Mouse (Mus musculus) heart, postnatal 36 days (tissue): ENCODE data around the gene Vamp5. TPM values are rescaled to one million over a fixed set of nuclear protein-coding genes. Genes with fewer than 3 reads are reported as not detected.

Source experiments
- DNase-seq, 2 experiments: peaks; one replicate each; pipeline ENCODE4 v3.0.0; 2021 to 2022
- intact Hi-C: fragments of 180-260 bp; cut with DNase I; formaldehyde crosslinking; loops from one replicate; pipeline ENCODE4 v1.15.1; 2025
- total RNA-seq, 2 experiments: library from RNA; stranded (reverse); gene quantifications; 2 replicates each; pipeline ENCODE4 v1.2.3; 2021

Gene Vamp5
- total RNA-seq, 2 experiments from 2014 or later: 67.4 to 72.6 TPM

GRCm38 (mm10) chr6:72369557-72369956, 10.7 kb downstream of the Vamp5 start:
- no peak for DNase-seq
- intact Hi-C loops: no loop called here

GRCm38 (mm10) chr6:72367460-72367974, 12.8 kb downstream of the Vamp5 start:
- DNase-seq: no peak
- intact Hi-C loops: no loop called here

GRCm38 (mm10) chr6:72366844-72367443, 13.3 kb downstream of the Vamp5 start, which contains the start of gene Rnf181:
Rnf181 (minus strand) TSS chr6:72366956.
- no peak for DNase-seq
- intact Hi-C loops: no loop called here

GRCm38 (mm10) chr6:72366304-72366703, 14.0 kb downstream of the Vamp5 start:
- intact Hi-C loops: no loop called here

GRCm38 (mm10) chr6:72364985-72365384, 15.3 kb downstream of the Vamp5 start:
- DNase-seq: no peak
- intact Hi-C loops: no loop called here

More at GRCm38 (mm10) chr6:72366304-72366703, 14.0 kb downstream of the Vamp5 start:
- DNase-seq: no peak

- intact Hi-C loops: no loop called here
- DNase-seq: no peak
Measured at GRCm38 (mm10) chr6:72364009-72364408, 16.3 kb downstream of the Vamp5 start.

GRCm38 (mm10) chr6:72362132-72363028, 17.9 kb downstream of the Vamp5 start:
- DNase-seq: peak; percentile 92 to 94
- intact Hi-C loops: loop anchor here (2.0 kb wide), 2 partner anchors 16 to 44 kb away; no protein-coding TSS in a partner anchor

- intact Hi-C loops: no loop called here
- DNase-seq: no peak
Measured at GRCm38 (mm10) chr6:72361121-72361551, 19.1 kb downstream of the Vamp5 start.

- no peak for DNase-seq
- intact Hi-C loops: no loop called here
Measured at GRCm38 (mm10) chr6:72360599-72360935, 19.7 kb downstream of the Vamp5 start.

- DNase-seq: no peak
- intact Hi-C loops: no loop called here
Measured at GRCm38 (mm10) chr6:72359891-72360598, 20.2 kb downstream of the Vamp5 start.

- intact Hi-C loops: no loop called here
- DNase-seq: no peak
Measured at GRCm38 (mm10) chr6:72359343-72359742, 20.9 kb downstream of the Vamp5 start.

- intact Hi-C loops: no loop called here
- no peak for DNase-seq
Measured at GRCm38 (mm10) chr6:72358086-72358764, 22.0 kb downstream of the Vamp5 start.

GRCm38 (mm10) chr6:72357164-72358079, 22.8 kb downstream of the Vamp5 start:
- DNase-seq: no peak
- intact Hi-C loops: no loop called here

- DNase-seq: no peak
- intact Hi-C loops: no loop called here
Measured at GRCm38 (mm10) chr6:72356001-72356532, 24.2 kb downstream of the Vamp5 start.

- intact Hi-C loops: no loop called here
- DNase-seq: peak; percentile 82 to 86
Measured at GRCm38 (mm10) chr6:72355066-72355911, 25.0 kb downstream of the Vamp5 start, which contains the start of gene Tmem150a. Tmem150a (plus strand) TSS chr6:72355447.

- intact Hi-C loops: no loop called here
- DNase-seq: no peak
Measured at GRCm38 (mm10) chr6:72354025-72354424, 26.2 kb downstream of the Vamp5 start.

- intact Hi-C loops: no loop called here
- DNase-seq: no peak
Measured at GRCm38 (mm10) chr6:72352636-72353405, 27.4 kb downstream of the Vamp5 start.
